Mouse (Mus musculus): ENCODE results near the gene Gpr82. TPM values are rescaled to one million over a fixed set of nuclear protein-coding genes. Genes with fewer than 3 reads are reported as not detected.

The Gpr82 gene
- polyA plus RNA-seq, 1 experiment from 2014 or later = 0.07 TPM

- ATAC-seq = no peak
- no peak overlapping the region for H3K4me3 ChIP-seq (ENCODE audit: low read depth, low read length)
- no peak overlapping the region for H3K9ac ChIP-seq (replicated peaks; ENCODE audit: low read depth)
- no peak overlapping the region for H3K4me2 ChIP-seq (replicated peaks; ENCODE audit: low read depth, low read length)
- no peaks in the 10 kb centered on the region for H3K9me3 ChIP-seq (ENCODE audit: low read length)
- 24% methylated on average over 2 of the region's 2 CpGs for whole genome bisulfite sequencing
- TF ChIP-seq CTCF (IDR thresholded peaks at IDR 0.05) (peak; percentile 89), EP300 (IDR thresholded peaks at IDR 0.05) (no peak)
- H3K4me1 ChIP-seq (ENCODE audit: insufficient read depth, low read depth, low read length) = no peaks in the 10 kb centered on the region
- H3K27ac ChIP-seq (ENCODE audit: low read length) = no peak overlapping the region
- DNase-seq (ENCODE audit: low spot score) = peak; percentile 56
- H3K36me3 ChIP-seq (ENCODE audit: insufficient read depth, low read length) = no peaks in the 10 kb centered on the region
- H3K27me3 ChIP-seq (replicated peaks; ENCODE audit: insufficient read depth, low read length) = no peaks in the 10 kb centered on the region
Measured at GRCm38 (mm10) chrX:13710174-13710573, 49.0 kb downstream of the Gpr82 start.

Small RNA genes within 50 kb of the gene (microRNA-seq; reads per million reads assigned to microRNA genes)
- gene Gm25246 = not detected

Other genes starting within 250 kb of the Gpr82 start
- 0.06 and 0.08 TPM in 2 replicates for gene Nyx, start 195.3 kb upstream of the Gpr82 start, polyA plus RNA-seq (2015; fragmentation: Nextera tagmentation; extraction: Ambion mirVana)
- gene Gpr34, start 29.3 kb upstream of the Gpr82 start, polyA plus RNA-seq (2015; fragmentation: Nextera tagmentation; extraction: Ambion mirVana) = 4.3 and 4.4 TPM in 2 replicates
- 10.3 and 12.4 TPM in 2 replicates for gene Cask, start 190.0 kb downstream of the Gpr82 start, polyA plus RNA-seq (2015; fragmentation: Nextera tagmentation; extraction: Ambion mirVana)

Measured in lung, postnatal 0 days (tissue).